Mouse (Mus musculus) intestine, embryonic 16.5 days (tissue): ENCODE measurements around the gene Dpp7. TPM values are rescaled to one million over a fixed set of nuclear protein-coding genes. Genes with fewer than 3 reads are reported as not detected.

Source experiments
- ATAC-seq: fragments of 200-750 bp; cut with Nextera tagmentation; 2 replicates; pipeline ENCODE4 v1.8.0; 2017; ENCODE audit warnings: moderate TSS enrichment, moderate library complexity
- H3K27ac ChIP-seq: fragments of 300-500 bp; sonication (generic); 2 replicates; pipeline ENCODE4 v1.5.1; 2014; ENCODE audit warnings: mild to moderate bottlenecking, low read length
- H3K27me3 ChIP-seq: fragments of 300-500 bp; sonication (generic); replicated peaks from 2 replicates; pipeline ENCODE4 v1.6.1; 2014; ENCODE audit warnings: low read length, control low read depth, mixed read lengths; ENCODE audit not compliant: control insufficient read depth, insufficient read depth
- H3K36me3 ChIP-seq: fragments of 300-500 bp; sonication (generic); 2 replicates; pipeline ENCODE4 v1.6.1; 2014; ENCODE audit warnings: low read length, control low read depth; ENCODE audit not compliant: control insufficient read depth, insufficient read depth
- H3K4me1 ChIP-seq: fragments of 300-500 bp; sonication (generic); 2 replicates; pipeline ENCODE4 v1.6.1; 2014; ENCODE audit warnings: low read length, control low read depth, mixed read lengths; ENCODE audit not compliant: control insufficient read depth, insufficient read depth
- H3K4me2 ChIP-seq: fragments of 300-500 bp; sonication (generic); 2 replicates; pipeline ENCODE4 v1.6.1; 2014; ENCODE audit warnings: low read depth, low read length, control low read depth
- H3K4me3 ChIP-seq: fragments of 300-500 bp; sonication (generic); 2 replicates; pipeline ENCODE4 v1.5.1; 2014; ENCODE audit warnings: mild to moderate bottlenecking, low read length
- H3K9ac ChIP-seq: fragments of 300-500 bp; sonication (generic); 2 replicates; pipeline ENCODE4 v1.6.1; 2014; ENCODE audit warnings: low read depth, low read length
- H3K9me3 ChIP-seq: fragments of 300-500 bp; sonication (generic); 2 replicates; pipeline ENCODE4 v1.6.1; 2016; ENCODE audit warnings: low read length, control low read depth; ENCODE audit not compliant: control insufficient read depth
- WGBS: fragments of 180-500 bp; shearing (Covaris S2); extraction: QIAGEN DNeasy Blood & Tissue Kit; methylation state at CpG from one replicate; pipeline ENCODE4 v1.1.7; 2014; 5-methylcytosine and 5-hydroxymethylcytosine counted together
- polyA plus RNA-seq: library from polyadenylated mRNA; unstranded; fragments of >200 nt; fragmentation: Nextera tagmentation; extraction: Ambion mirVana; gene quantifications from 2 replicates; pipeline ENCODE4 v1.2.1, GENCODE M21; 2015

The Dpp7 gene
- polyA plus RNA-seq, 1 experiment from 2014 or later = 74.4 TPM

GRCm38 (mm10) chr2:25305587-25306359, 50.4 kb downstream of the Dpp7 start:
- no peak for ATAC-seq
- 49% methylated on average over 14 of the region's 14 CpGs for WGBS
- peak overlapping the region; percentile 53 for H3K4me3 ChIP-seq
- H3K4me1 ChIP-seq = no peaks in the 10 kb centered on the region; the same call in 1 of the 2 replicates
- no peaks in the 10 kb centered on the region for H3K9me3 ChIP-seq
- peak overlapping the region; percentile 92 for H3K4me2 ChIP-seq
- no peak overlapping the region for H3K27ac ChIP-seq
- peaks cover 48% of the 10 kb centered on the region for H3K27me3 ChIP-seq
- no peaks in the 10 kb centered on the region for H3K36me3 ChIP-seq
- H3K9ac ChIP-seq = no peak overlapping the region

GRCm38 (mm10) chr2:25304657-25305541, 51.3 kb downstream of the Dpp7 start:
- Histone ChIP-seq H3K4me3 (peak overlapping the region; percentile 53), H3K9me3 (no peaks in the 10 kb centered on the region), H3K27me3 (peaks cover 42% of the 10 kb centered on the region), H3K36me3 (no peaks in the 10 kb centered on the region), H3K9ac (peak overlapping the region; percentile 60), H3K4me2 (peak overlapping the region; percentile 92), H3K27ac (no peak overlapping the region), H3K4me1 (no peaks in the 10 kb centered on the region; the same call in 1 of the 2 replicates)
- ATAC-seq = peak; percentile 63
- 4% methylated on average over 42 of the region's 45 CpGs for WGBS

DNA sequence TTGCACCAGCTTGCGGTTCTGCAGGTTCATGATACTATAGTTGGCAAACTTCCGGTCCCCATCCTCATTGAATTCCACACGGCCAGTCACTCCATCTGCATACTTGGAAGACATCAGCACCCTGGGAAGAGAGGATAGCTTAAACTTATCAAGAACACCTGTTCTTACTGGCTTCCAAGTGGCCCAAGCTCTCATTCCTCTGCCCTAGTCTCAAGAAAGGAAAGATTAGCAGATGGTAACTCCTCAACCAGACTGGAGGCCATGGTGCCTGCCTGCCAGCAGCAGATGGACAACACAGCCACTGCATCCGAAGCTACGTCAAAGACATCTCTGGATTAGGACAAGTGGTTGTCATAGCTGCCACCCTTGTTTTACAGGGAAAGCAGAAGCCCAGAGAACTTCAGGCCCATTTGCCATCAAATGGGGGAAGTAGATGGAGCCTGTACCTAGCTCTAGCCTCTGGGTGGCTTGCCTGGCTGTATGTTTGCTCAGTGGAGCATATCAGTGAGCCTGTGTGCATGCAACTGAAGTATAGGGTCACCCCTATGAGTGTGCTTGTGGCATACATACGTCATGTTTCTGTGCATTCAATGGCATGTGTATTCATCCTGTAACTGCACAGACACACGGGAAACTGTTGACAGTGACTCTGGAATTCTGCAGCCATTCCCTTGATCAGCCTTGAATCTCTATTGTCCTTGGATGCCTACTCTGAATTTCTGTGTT, 52.1 kb downstream of the Dpp7 start:
- H3K4me2 ChIP-seq = peak overlapping the region; percentile 92
- peaks cover 39% of the 10 kb centered on the region for H3K27me3 ChIP-seq
- H3K9me3 ChIP-seq = no peaks in the 10 kb centered on the region
- H3K27ac ChIP-seq = no peak overlapping the region
- WGBS = 67% methylated on average over 7 of the region's 7 CpGs
- H3K4me1 ChIP-seq = no peaks in the 10 kb centered on the region; the same call in 1 of the 2 replicates
- H3K36me3 ChIP-seq = no peaks in the 10 kb centered on the region
- ATAC-seq = no peak
- H3K4me3 ChIP-seq = peak overlapping the region; percentile 53; the same call in 1 of the 2 replicates
- no peak overlapping the region for H3K9ac ChIP-seq

DNA sequence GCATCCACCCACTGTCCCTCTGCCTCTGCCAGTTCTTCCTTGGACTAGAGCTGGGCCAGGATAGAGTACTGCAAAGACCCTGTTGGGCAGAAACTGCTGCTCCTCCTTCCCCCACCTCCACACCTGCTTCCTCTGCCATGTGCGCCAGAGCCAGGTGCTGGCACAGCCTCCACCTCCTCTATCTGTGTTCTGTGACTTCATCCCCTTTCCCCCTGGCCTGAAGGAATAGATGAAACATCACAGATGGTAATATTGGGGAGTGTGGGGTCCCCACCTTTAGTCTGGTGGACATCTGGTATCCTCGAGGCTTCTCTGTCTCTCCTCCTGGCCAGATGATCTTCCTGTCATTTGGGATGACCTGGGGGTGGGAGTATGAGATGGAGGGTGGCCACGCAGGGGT, 52.7 kb downstream of the Dpp7 start:
- H3K9ac ChIP-seq = no peak overlapping the region
- H3K27ac ChIP-seq = no peak overlapping the region
- no peak for ATAC-seq
- no peak overlapping the region for H3K4me2 ChIP-seq
- no peaks in the 10 kb centered on the region; the same call in 1 of the 2 replicates for H3K4me1 ChIP-seq
- H3K9me3 ChIP-seq = no peaks in the 10 kb centered on the region
- no peaks in the 10 kb centered on the region for H3K36me3 ChIP-seq
- H3K4me3 ChIP-seq = no peak overlapping the region
- H3K27me3 ChIP-seq = peaks cover 33% of the 10 kb centered on the region
- 60% methylated on average over 3 of the region's 3 CpGs for WGBS

Other genes starting within 250 kb of the Dpp7 start
- 11.0 and 14.4 TPM in 2 replicates for gene Nrarp, start 175.6 kb downstream of the Dpp7 start, polyA plus RNA-seq
- gene Tor4a, start 159.5 kb downstream of the Dpp7 start, polyA plus RNA-seq = 23.0 and 23.4 TPM in 2 replicates
- gene Nelfb, start 144.9 kb downstream of the Dpp7 start, polyA plus RNA-seq = 99.9 and 102 TPM in 2 replicates
- not detected in 2 replicates for gene Stpg3, start 141.7 kb downstream of the Dpp7 start, polyA plus RNA-seq
- 0.12 and 0.62 TPM in 2 replicates for gene Fam166a, start 137.6 kb downstream of the Dpp7 start, polyA plus RNA-seq
- 635 and 699 TPM in 2 replicates for gene Tubb4b, start 131.7 kb downstream of the Dpp7 start, polyA plus RNA-seq
- 11.3 and 17.7 TPM in 2 replicates for gene Slc34a3, start 122.0 kb downstream of the Dpp7 start, polyA plus RNA-seq
- 0.37 and 0.54 TPM in 2 replicates for gene Rnf224, start 119.6 kb downstream of the Dpp7 start, polyA plus RNA-seq
- gene Rnf208, start 114.1 kb downstream of the Dpp7 start, polyA plus RNA-seq = 25.6 and 36.4 TPM in 2 replicates
- gene Cysrt1, start 113.9 kb downstream of the Dpp7 start, polyA plus RNA-seq = 3.3 and 6.4 TPM in 2 replicates
- 7.3 and 9.3 TPM in 2 replicates for gene AL732309.1, start 109.5 kb downstream of the Dpp7 start, polyA plus RNA-seq
- gene Tmem203, start 100.9 kb downstream of the Dpp7 start, polyA plus RNA-seq = 22.3 and 23.1 TPM in 2 replicates
- gene Tprn, start 93.7 kb downstream of the Dpp7 start, polyA plus RNA-seq = 31.7 and 38.6 TPM in 2 replicates
- 176 and 200 TPM in 2 replicates for gene Ssna1, start 83.9 kb downstream of the Dpp7 start, polyA plus RNA-seq
- 91.4 and 97.3 TPM in 2 replicates for gene Anapc2, start 83.9 kb downstream of the Dpp7 start, polyA plus RNA-seq
- not detected in 2 replicates for gene Tmem210, start 68.2 kb downstream of the Dpp7 start, polyA plus RNA-seq
- 1.9 and 2.5 TPM in 2 replicates for gene Lrrc26, start 66.4 kb downstream of the Dpp7 start, polyA plus RNA-seq
- gene Grin1, start 37.2 kb downstream of the Dpp7 start, polyA plus RNA-seq = 1.7 and 2.1 TPM in 2 replicates
- gene Man1b1, start 24.0 kb downstream of the Dpp7 start, polyA plus RNA-seq = 36.7 and 43.2 TPM in 2 replicates
- 196 and 259 TPM in 2 replicates for gene Uap1l1, start 9.3 kb upstream of the Dpp7 start, polyA plus RNA-seq
- 56.7 and 66.4 TPM in 2 replicates for gene Sapcd2, start 16.0 kb upstream of the Dpp7 start, polyA plus RNA-seq
- 23.7 and 27.4 TPM in 2 replicates for gene Entpd2, start 39.5 kb upstream of the Dpp7 start, polyA plus RNA-seq
- 48.9 and 51.1 TPM in 2 replicates for gene Npdc1, start 43.0 kb upstream of the Dpp7 start, polyA plus RNA-seq
- 0.13 and 0.33 TPM in 2 replicates for gene Fut7, start 66.9 kb upstream of the Dpp7 start, polyA plus RNA-seq
- gene Abca2, start 72.3 kb upstream of the Dpp7 start, polyA plus RNA-seq = 2.1 and 2.8 TPM in 2 replicates
- gene Clic3, start 100.5 kb upstream of the Dpp7 start, polyA plus RNA-seq = 2.6 and 2.7 TPM in 2 replicates
- 31.5 and 37.4 TPM in 2 replicates for gene Paxx, start 104.7 kb upstream of the Dpp7 start, polyA plus RNA-seq
- 4.0 and 4.5 TPM in 2 replicates for gene Ptgds, start 113.7 kb upstream of the Dpp7 start, polyA plus RNA-seq
- 0.32 TPM in 1 of 2 replicates, not detected in the other for gene Lcn12, start 137.6 kb upstream of the Dpp7 start, polyA plus RNA-seq
- gene Fbxw5, start 144.4 kb upstream of the Dpp7 start, polyA plus RNA-seq = 70.2 and 71.9 TPM in 2 replicates
- gene C8g, start 145.4 kb upstream of the Dpp7 start, polyA plus RNA-seq = 6.8 and 8.5 TPM in 2 replicates
- gene Traf2, start 190.6 kb upstream of the Dpp7 start, polyA plus RNA-seq = 28.4 and 34.1 TPM in 2 replicates
- gene Edf1, start 201.5 kb upstream of the Dpp7 start, polyA plus RNA-seq = 343 and 364 TPM in 2 replicates
- gene Mamdc4, start 218.5 kb upstream of the Dpp7 start, polyA plus RNA-seq = 582 and 797 TPM in 2 replicates
- gene Phpt1, start 218.9 kb upstream of the Dpp7 start, polyA plus RNA-seq = 145 and 176 TPM in 2 replicates
- gene Ajm1, start 225.4 kb upstream of the Dpp7 start, polyA plus RNA-seq = 0.93 and 1.4 TPM in 2 replicates